Mouse (Mus musculus) right cerebral cortex, postnatal 10 days (tissue): Measurements from ENCODE around the gene Ywhag.

Experiments
- DNase-seq, 2 experiments: peaks; one replicate each; pipeline ENCODE4 v3.0.0; 2021; ENCODE audit warnings: low spot score in 2 of 2

Ywhag gene

DNA sequence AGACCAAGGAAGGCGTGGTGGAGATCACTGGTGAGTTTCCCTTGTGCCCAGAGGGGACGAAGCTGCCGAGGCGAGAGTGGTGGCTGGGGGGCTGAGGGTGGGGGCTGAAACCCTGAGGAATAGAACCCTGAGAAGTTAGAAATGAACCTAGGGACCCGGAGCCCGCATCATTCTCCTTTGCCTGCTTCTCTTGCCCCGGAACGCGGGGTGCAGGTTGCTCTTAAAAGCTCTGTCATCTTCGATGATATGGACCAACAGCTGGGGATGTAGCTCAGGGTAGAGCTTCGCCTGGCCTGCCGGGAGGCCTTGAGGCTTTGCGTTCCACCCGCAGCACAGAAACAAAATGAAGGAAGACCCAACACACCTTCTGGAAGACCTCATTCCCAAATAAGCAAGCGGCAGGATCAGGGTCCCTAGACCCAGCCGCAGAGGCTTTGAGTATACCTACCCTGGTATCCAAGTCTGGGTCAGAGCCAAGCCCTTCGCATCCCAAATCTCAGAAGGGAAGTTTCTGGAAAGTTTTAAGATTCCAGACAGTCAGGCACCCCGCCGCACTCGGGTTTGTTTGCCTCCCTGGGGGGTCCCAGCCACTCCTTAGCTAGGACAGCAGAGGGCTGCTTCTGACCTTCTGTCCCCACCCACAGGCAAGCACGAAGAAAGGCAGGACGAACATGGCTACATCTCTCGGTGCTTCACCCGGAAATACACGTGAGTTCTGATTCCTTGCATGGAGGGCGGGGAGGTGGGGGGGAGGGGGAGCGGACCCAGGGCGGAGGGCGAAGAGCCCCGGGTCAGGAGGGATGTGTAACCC lies 45.8 kb downstream of the Ywhag start:
- no peak for DNase-seq

GRCm38 (mm10) chr5:135887675-135888102 lies 46.7 kb downstream of the Ywhag start, which contains the start of gene Hspb1:
Gene Hspb1, plus strand, starts transcription at chr5:135887919.
- DNase-seq: peak in 1 of 2 experiments; percentile 35

DNA sequence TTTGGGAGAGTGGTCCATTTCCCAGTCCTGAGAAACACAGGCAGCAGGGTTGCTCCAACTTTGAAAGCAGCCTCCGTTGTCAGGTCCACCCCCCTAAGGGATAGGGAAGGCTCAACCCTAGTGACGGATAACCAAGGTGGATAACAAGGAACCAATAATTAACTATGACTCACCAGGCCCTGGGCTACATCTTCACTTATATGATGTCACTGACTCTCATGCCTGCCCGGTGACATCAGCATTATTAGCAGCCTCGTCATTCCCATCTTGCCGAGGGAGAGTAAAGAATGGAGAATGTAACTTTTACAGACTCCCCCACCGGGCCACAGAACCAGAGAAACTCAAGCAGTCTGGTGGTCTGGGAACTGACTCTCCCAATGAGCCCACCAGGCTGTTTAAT lies 49.8 kb downstream of the Ywhag start:
- no peak for DNase-seq

- DNase-seq: peak in 1 of 2 experiments; percentile 68
Measured at GRCm38 (mm10) chr5:135879449-135880158, 54.8 kb downstream of the Ywhag start.

DNA sequence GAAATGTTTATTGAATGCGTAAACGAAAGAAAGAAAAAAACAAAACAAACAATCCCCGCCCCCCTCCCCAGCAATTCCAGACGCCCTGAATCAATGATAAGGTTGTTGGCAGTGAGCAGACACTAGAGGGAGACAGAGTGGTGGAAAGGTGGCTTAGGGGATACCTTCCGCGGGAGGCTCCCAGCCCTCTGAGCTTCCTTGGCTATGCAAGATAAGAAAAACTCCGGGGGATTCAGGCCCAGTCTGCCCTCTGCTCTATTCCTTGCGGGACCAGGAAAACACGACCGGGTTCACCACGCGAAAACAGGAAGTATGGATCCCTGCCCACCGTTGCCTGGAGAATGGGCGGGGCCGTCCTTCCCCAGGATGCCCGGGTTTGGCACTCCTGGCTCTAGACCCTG lies 56.6 kb downstream of the Ywhag start:
- peak; percentile 53 to 68 for DNase-seq

DNA sequence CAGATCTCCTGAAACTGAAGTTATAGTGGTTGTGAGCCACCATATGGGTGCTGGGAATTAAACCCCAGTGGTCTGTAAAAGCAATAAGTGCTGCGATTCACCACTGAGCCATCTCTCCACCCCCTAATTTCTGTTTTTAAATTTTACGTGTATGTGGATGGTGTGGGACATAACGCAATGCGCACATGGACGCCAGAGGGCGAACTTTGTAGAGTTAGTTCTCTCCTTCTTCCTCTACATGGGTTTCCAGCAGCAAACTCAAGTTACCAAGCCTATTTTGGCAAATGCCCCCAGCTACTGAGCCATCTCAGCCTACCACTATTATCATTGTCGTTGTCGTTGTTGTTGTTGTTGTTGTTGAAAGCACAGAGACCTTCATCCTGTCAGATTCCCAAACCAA lies 57.2 kb downstream of the Ywhag start:
- peak; percentile 75 to 79 for DNase-seq

- DNase-seq: no peak
Measured at GRCm38 (mm10) chr5:135873753-135874152, 60.7 kb downstream of the Ywhag start.

DNA sequence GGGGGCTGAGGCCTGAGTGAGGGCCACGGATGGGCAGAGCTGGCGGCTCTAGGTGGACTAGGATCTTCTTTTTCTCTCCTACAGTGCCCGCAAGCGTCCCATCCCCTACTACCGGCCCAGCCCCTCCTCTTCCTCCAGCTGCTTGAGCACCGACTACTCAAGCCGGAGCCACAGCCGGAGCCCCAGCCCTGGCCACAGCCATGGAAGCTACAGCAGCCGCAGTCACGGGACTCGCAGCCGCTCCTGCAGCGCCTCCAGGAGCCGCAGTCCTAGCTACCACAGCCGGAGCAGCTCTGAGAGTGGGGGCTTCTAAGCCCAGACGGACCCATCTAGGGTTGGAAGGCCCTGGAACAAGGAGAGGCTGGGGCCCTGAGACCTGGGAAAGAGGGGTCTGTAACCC lies 61.4 kb downstream of the Ywhag start:
- DNase-seq: no peak

DNA sequence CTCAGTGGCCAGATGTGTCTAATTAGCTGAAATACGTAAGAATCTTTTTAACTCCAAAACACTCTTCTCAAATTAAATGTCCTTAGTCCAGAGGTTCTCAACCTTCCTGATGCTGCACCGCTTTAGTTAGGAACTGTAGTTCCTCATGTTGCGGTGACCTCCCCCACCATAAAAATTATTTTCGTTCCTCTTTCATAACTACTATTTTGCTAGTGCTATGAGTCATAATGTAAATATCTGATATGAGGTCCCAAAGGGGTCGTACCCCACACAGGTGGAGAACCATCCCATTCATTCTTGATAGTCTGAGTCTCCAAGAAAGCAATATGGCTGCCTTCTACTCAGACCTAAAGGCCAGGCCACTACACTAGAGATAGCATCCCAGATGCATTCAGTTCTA lies 63.9 kb downstream of the Ywhag start:
- DNase-seq: no peak

GRCm38 (mm10) chr5:135869661-135870423 lies 64.6 kb downstream of the Ywhag start:
- no peak for DNase-seq

- DNase-seq: no peak
Measured at GRCm38 (mm10) chr5:135868653-135869052, 65.8 kb downstream of the Ywhag start.

DNA sequence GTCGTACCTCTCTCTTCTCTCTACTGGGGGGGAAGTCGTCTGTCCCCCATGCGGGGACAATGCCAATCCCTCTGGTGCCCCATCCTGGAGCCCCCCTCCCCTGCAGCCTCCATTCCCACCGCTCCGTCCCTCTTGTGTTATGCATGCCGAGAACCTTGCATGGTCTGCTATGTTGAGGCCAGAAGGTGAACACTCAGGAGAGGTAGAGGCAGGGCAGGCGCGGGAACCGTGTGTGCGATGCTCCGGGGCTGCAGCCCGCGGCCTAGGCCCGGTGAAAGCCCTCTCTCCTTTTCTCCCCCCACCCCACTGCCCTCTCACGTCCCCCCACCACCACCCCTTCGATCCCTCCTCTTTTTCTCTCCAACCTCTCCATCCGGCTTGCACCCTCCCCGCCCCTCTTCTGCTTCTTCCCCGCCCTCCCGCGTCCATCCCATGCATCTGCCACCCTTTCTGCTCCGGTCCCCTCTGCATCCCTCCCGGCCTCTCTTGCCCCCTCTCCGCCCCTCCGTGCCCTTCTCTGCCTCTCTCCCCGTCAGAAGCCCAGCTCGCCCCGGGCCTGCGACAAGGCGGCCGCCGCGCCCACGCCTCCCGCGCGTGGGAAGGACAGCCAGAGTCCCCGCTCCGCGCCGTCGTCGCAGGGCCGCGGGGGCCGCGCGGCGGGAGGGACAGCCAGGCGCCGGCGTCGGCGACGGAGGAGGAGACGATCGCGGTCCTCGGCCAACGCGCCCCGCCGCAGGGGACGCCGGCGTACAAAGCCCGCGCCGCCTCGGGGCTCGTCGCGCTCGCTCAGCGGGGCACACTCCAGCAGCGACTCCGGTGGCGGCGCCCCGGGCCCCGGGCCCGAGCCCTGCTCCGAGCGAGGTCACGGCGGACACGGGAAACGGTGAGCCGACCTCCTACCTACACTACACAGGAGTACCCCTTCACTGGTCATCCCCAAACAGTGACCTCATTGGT lies 66.5 kb downstream of the Ywhag start:
- DNase-seq: no peak

DNA sequence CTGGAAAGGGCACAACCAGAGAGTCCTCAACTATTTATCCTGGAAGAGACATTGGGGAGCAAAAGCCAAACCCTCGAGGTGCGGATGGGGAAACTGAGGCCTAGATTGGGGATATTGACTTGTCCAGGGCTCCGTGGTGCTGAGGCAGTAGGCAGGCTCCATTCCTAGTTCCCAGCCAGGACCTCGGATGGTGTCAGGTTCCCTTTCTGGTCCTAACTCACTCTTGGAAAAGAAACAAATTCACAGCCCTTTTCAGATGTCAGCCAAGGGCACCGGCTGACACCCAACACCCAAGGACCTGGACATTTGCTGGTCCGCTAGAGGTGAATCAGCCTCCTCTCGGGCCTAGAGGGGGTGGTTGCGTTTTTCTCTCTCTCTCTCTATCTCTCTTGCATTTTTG lies 67.8 kb downstream of the Ywhag start:
- DNase-seq: no peak
